Mouse (Mus musculus): Measurements from ENCODE around the gene Kpna2. TPM values are rescaled to one million over a fixed set of nuclear protein-coding genes. Genes with fewer than 3 reads are reported as not detected.
A peak's percentile ranks its signal among the peaks of the same experiment; 100 is the strongest.

Gene Kpna2
- total and polyA plus RNA-seq, 2 experiments from 2014 or later, result 82.8 to 92.7 TPM

- WGBS, result 52% methylated on average over 14 of the region's 14 CpGs
- peak; percentile 50 for TF ChIP-seq CTCF (IDR thresholded peaks at IDR 0.05)
- no peaks in the 10 kb centered on the region for H3K27me3 ChIP-seq (ENCODE audit: insufficient read depth, low read length)
- H3K27ac ChIP-seq (ENCODE audit: low read depth, low read length), result no peak overlapping the region
- H3K9me3 ChIP-seq (ENCODE audit: low read length), result no peaks in the 10 kb centered on the region
- DNase-seq (ENCODE audit: low spot score) (no peak), ATAC-seq (ENCODE audit: low FRiP score) (no peak)
- no peaks in the 10 kb centered on the region for H3K36me3 ChIP-seq (ENCODE audit: insufficient read depth, low read length)
- peaks cover 3% of the 10 kb centered on the region; the same call in 1 of the 2 replicates for H3K4me1 ChIP-seq (ENCODE audit: insufficient read depth, low read length)
- H3K9ac ChIP-seq (replicated peaks; ENCODE audit: low read length, poor library complexity, severe bottlenecking), result no peak overlapping the region
- H3K4me2 ChIP-seq (ENCODE audit: low read depth, low read length, poor library complexity, severe bottlenecking), result no peak overlapping the region
- H3K4me3 ChIP-seq (ENCODE audit: low read depth, low read length), result no peak overlapping the region
Observed at GRCm38 (mm10) chr11:107014597-107015309, 15.4 kb upstream of the Kpna2 start.

GRCm38 (mm10) chr11:107014020-107014585 lies 14.8 kb upstream of the Kpna2 start:
- 82% methylated on average over 11 of the region's 11 CpGs for WGBS
- TF ChIP-seq CTCF (IDR thresholded peaks at IDR 0.05), result no peak

GRCm38 (mm10) chr11:107012324-107013017 lies 13.1 kb upstream of the Kpna2 start:
- DNase-seq (ENCODE audit: low spot score) (peak; percentile 97), ATAC-seq (ENCODE audit: low FRiP score) (peak; percentile 94)
- Histone ChIP-seq H3K9ac (replicated peaks; ENCODE audit: low read length, poor library complexity, severe bottlenecking) (peak overlapping the region; percentile 68), H3K4me3 (ENCODE audit: low read depth, low read length) (peak overlapping the region; percentile 54), H3K27ac (ENCODE audit: low read depth, low read length) (peak overlapping the region; percentile 84), H3K9me3 (ENCODE audit: low read length) (no peaks in the 10 kb centered on the region), H3K36me3 (ENCODE audit: insufficient read depth, low read length) (no peaks in the 10 kb centered on the region), H3K27me3 (ENCODE audit: insufficient read depth, low read length) (no peaks in the 10 kb centered on the region), H3K4me2 (ENCODE audit: low read depth, low read length, poor library complexity, severe bottlenecking) (peak overlapping the region; percentile 51), H3K4me1 (ENCODE audit: insufficient read depth, low read length) (peaks cover 3% of the 10 kb centered on the region; the same call in 1 of the 2 replicates)
- no peak for TF ChIP-seq CTCF (IDR thresholded peaks at IDR 0.05)
- WGBS, result 1% methylated on average over 37 of the region's 37 CpGs

More at GRCm38 (mm10) chr11:107014020-107014585, 14.8 kb upstream of the Kpna2 start:
- no peaks in the 10 kb centered on the region for H3K9me3 ChIP-seq (ENCODE audit: low read length)
- H3K36me3 ChIP-seq (ENCODE audit: insufficient read depth, low read length), result no peaks in the 10 kb centered on the region
- no peak for ATAC-seq (ENCODE audit: low FRiP score)
- no peak overlapping the region for H3K9ac ChIP-seq (replicated peaks; ENCODE audit: low read length, poor library complexity, severe bottlenecking)
- no peak for DNase-seq (ENCODE audit: low spot score)
- no peak overlapping the region for H3K27ac ChIP-seq (ENCODE audit: low read depth, low read length)
- H3K4me2 ChIP-seq (ENCODE audit: low read depth, low read length, poor library complexity, severe bottlenecking), result no peak overlapping the region
- no peak overlapping the region for H3K4me3 ChIP-seq (ENCODE audit: low read depth, low read length)
- no peaks in the 10 kb centered on the region for H3K27me3 ChIP-seq (ENCODE audit: insufficient read depth, low read length)
- peaks cover 3% of the 10 kb centered on the region; the same call in 1 of the 2 replicates for H3K4me1 ChIP-seq (ENCODE audit: insufficient read depth, low read length)

- Histone ChIP-seq H3K9me3 (ENCODE audit: low read length) (no peaks in the 10 kb centered on the region), H3K27ac (ENCODE audit: low read depth, low read length) (peak overlapping the region; percentile 84), H3K4me2 (ENCODE audit: low read depth, low read length, poor library complexity, severe bottlenecking) (peak overlapping the region; percentile 51), H3K9ac (replicated peaks; ENCODE audit: low read length, poor library complexity, severe bottlenecking) (peak overlapping the region; percentile 68), H3K4me3 (ENCODE audit: low read depth, low read length) (peak overlapping the region; percentile 54), H3K4me1 (ENCODE audit: insufficient read depth, low read length) (peaks cover 3% of the 10 kb centered on the region; the same call in 1 of the 2 replicates), H3K36me3 (ENCODE audit: insufficient read depth, low read length) (no peaks in the 10 kb centered on the region), H3K27me3 (ENCODE audit: insufficient read depth, low read length) (no peaks in the 10 kb centered on the region)
- 39% methylated on average over 18 of the region's 18 CpGs for WGBS
- ATAC-seq (ENCODE audit: low FRiP score) (no peak), DNase-seq (ENCODE audit: low spot score) (no peak)
- no peak for TF ChIP-seq CTCF (IDR thresholded peaks at IDR 0.05)
Observed at GRCm38 (mm10) chr11:107011669-107012323, 12.5 kb upstream of the Kpna2 start.

- DNase-seq (ENCODE audit: low spot score), result no peak
- Histone ChIP-seq H3K27me3 (ENCODE audit: insufficient read depth, low read length) (no peaks in the 10 kb centered on the region), H3K9me3 (ENCODE audit: low read length) (no peaks in the 10 kb centered on the region), H3K27ac (ENCODE audit: low read depth, low read length) (no peak overlapping the region), H3K36me3 (ENCODE audit: insufficient read depth, low read length) (no peaks in the 10 kb centered on the region), H3K9ac (replicated peaks; ENCODE audit: low read length, poor library complexity, severe bottlenecking) (no peak overlapping the region), H3K4me3 (ENCODE audit: low read depth, low read length) (no peak overlapping the region), H3K4me1 (ENCODE audit: insufficient read depth, low read length) (peaks cover 3% of the 10 kb centered on the region; the same call in 1 of the 2 replicates), H3K4me2 (ENCODE audit: low read depth, low read length, poor library complexity, severe bottlenecking) (no peak overlapping the region)
- no peak for TF ChIP-seq CTCF (IDR thresholded peaks at IDR 0.05)
- 78% methylated on average over 7 of the region's 7 CpGs for WGBS
- ATAC-seq (ENCODE audit: low FRiP score), result no peak
Observed at GRCm38 (mm10) chr11:107011171-107011570, 11.8 kb upstream of the Kpna2 start.
